Mouse (Mus musculus): ENCODE results near the gene Clec16a.

Gene Clec16a

DNA sequence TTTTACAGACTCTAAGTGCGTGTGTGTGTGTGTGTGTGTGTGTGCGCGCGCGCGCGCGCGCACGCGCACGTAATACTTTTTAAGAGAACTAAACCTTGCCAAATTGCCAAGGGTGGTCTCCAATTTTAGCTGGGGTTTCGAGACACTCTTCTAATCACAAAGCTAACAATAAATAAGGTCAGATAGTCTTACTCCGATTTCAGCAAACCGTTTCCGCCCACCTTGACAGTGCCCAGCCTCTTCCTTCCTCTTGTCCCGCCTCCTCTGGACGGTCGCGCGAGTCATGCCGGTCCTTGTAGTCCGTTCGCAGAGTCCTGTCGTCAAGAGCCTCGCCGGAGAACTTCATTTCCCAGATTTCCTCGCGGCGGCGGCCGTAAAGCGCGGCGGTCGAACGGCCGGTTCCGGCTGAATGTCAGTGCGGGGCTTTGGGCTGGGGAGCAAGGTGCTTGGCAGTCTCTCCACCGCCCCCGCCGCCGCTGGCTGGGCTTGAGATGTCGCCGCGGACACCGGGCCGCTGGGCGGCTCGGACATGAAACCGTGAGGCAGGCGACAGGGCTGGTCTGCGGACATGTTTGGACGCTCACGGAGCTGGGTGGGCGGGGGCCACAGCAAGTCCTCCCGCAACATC lies at the start of gene Clec16a:
Gene Clec16a, plus strand, starts transcription at position 345 of the 628 bp plus-strand sequence.
- DNase-seq = peak; percentile 97

- peak; percentile 71 to 77 for DNase-seq
Measured at GRCm38 (mm10) chr16:10495824-10496298, 49.3 kb upstream of the Clec16a start.

DNA sequence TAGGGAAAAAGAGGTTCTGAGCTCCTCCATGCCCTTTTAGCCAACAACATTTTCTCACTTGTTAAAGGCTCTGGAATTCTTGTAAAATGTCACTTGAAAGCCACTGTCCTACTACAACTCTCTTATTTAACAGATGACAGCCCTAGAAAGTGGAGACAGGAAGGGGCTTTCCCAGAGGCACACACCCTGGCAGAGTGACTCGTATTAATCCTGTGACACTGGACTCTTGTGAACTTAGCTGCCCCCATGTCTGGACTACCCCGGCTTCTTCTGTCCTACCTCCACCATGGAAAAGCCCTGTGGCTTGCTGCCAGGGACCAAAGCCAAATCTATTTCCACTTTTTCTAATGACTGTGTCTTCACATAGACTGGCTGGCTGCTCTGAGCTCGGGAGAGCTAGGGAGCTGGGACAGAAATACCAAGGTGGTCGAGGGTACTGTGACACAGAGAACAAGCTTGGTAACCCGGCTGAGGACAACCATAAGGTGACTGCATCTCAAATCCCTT lies 47.0 kb upstream of the Clec16a start:
- DNase-seq = peak; percentile 70 to 85

DNA sequence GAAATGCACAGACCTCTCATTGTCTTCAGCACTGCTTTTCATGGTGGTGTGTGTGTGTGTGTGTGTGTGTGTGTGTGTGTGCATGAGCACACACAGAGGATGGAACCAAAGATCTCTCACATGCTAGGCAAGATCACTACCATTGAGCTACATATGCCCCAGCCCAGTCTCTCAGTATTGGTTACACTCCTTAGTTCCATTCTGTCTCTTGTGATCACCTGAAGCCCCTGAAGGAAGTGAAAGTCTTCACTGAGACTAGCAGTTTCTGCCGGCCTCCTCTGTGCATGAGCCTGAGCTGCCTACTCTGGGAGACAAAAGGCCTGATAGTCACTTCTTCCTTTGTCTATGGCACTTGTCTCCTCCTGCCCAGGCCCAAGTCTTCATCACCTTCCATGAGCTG lies 46.0 kb upstream of the Clec16a start:
- DNase-seq = no peak

GRCm38 (mm10) chr16:10501865-10502264 lies 43.3 kb upstream of the Clec16a start:
- peak; percentile 26 to 80 for DNase-seq

DNA sequence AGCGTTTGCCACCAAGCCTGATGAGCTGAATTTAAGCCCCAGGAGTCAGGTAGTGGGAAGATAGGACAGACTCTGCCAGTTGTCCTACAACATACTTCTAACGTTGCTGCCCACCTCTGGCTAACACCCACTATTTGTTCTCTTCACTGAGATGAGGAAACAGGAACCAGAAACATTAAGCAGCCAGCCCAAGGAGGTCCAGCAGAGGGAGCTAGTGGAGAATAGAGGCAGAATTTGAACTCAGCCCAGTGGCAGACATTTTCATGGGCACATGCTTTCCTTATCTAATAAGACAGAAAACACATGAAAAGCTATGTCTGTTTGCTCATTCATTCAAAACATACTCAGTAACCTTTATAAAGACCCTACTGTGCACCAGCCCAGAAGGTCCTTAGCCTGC lies 42.1 kb upstream of the Clec16a start:
- no peak for DNase-seq

DNA sequence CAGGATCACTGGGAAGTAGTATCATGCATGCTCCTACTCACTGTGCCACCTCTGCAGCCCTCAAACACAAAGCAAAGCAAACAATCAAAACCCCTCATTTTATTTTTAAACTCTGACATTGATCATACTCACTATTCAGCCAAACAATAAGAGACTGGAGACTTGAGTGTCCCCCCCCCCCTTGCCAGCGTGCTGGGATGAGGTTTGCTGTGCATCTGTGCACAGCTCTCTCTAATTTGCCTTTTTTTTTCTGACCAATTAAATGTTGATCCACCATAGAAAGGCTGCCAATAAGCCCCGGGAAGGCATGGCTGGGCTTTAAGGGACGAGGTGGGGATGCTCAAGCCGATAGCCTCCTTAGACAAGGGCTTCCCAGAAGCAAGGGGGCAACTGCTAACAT lies 37.7 kb upstream of the Clec16a start:
- DNase-seq = no peak

DNA sequence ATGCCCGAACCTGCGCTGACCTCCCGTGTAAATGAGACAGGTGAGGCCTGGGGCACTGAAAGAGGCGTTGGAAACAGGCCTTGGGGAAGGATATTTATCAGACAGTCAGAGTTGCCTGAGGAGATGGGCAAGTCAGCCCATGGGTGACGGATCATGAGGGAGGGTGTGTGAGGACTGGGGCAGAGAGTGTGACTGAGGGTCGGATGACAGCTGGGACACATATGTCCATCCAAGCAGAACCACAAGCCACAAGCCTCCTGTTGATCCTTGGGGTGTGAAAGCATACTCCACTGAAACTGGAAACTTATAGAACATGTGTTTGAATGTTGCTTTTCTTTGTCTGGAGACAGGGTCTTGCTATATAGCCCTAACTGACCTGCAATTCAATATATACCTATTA lies 36.4 kb upstream of the Clec16a start:
- no peak for DNase-seq

DNA sequence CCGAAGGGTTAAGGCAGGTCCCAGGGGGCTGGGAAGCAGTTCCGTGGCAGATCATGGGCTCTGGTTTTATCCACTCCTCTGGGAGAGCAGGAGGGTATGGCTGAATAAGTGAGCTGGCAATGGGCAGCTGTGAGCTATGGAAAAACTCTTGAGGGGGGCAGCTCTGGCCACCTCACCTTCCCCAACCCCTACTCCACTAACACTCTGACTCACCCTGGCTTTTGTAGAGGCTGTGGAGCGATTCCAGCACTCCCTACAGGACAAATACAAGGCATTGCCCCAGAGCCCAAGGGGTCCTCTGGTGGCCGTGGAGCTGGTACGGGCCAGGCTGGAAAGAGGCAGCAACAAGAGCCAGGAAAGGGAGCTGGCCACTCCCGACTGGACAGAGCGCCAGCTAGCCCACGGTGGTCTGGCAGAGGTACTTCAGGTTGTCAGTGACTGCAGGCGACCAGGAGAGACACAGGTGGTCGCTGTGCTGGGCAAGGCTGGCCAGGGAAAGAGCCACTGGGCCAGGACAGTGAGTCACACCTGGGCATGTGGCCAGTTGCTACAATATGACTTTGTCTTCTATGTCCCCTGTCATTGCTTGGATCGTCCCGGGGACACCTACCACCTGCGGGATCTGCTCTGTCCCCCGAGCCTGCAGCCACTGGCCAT lies 34.5 kb upstream of the Clec16a start:
- no peak for DNase-seq

GRCm38 (mm10) chr16:10511134-10511520 lies 34.0 kb upstream of the Clec16a start:
- DNase-seq = no peak

DNA sequence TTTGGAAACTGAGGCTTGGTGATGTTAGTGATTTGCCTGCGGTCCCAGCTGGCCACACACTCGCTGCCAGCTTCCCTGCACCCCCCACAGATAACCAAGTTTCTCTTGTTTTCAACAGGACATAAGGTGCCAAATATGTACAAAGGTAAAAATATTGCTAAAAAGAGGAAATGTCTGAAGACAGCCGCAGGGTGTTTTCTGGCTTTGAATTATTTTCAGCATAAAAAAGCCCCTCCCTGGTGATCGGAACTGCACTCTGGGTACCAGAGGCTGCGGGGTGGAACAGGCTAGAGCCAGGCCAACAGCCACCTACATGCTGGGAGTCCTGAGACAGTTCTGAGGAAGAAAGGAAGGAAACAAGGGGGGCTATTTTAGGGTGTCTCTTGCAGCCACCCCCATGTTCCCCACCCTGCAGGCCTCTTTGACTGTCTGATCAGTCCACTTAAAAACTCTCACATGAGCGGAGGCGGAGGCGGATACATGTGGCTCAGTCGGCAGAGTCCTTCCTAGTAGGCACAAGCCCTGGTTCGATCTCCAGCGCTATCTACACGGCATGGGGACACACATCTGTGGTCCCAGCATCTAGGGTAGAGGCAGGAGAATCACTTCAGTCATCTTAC lies 29.1 kb upstream of the Clec16a start:
- DNase-seq = no peak

GRCm38 (mm10) chr16:10518030-10518429 lies 27.1 kb upstream of the Clec16a start:
- peak in 1 of 2 experiments; percentile 70 for DNase-seq

GRCm38 (mm10) chr16:10520908-10521614 lies 24.1 kb upstream of the Clec16a start:
- DNase-seq = peak; percentile 72 to 90

DNA sequence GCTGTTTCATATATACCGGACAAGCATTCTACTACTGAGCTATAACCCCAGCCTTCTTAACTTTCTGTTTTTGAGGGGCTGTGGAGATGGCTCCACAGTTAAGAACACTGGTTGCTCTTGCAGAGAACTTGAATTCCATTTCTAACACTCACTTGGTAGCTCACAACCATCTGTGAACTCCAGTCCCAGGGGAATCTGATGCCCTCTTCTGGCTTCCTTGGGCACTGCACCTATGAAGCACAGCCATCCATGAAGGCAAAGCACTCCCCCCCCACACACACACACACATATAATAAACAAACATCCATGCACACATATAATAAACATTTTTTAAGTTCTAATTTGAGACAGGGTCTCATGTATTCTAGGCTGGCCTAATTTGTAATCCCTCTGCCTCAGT lies 22.3 kb upstream of the Clec16a start:
- peak; percentile 72 to 89 for DNase-seq

DNA sequence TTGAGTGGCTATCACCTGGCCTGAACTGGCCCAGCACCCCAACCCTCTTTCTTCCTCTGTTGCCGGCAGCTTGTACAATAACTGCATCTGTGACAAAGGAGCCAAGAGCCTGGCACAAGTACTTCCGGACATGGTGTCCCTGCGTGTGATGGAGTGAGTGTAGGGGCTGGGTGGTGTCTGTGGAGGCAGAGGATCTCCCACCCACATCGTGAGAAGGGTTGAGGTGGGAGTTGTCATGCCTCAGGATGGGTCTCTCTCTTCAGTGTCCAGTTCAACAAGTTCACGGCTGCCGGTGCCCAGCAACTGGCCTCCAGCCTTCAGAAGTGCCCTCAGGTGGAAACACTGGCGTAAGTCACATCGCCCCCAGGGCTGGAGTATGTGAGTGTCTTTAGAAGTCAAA lies 21.5 kb upstream of the Clec16a start:
- no peak for DNase-seq

- no peak for DNase-seq
Measured at GRCm38 (mm10) chr16:10524866-10525609, 20.1 kb upstream of the Clec16a start.

DNA sequence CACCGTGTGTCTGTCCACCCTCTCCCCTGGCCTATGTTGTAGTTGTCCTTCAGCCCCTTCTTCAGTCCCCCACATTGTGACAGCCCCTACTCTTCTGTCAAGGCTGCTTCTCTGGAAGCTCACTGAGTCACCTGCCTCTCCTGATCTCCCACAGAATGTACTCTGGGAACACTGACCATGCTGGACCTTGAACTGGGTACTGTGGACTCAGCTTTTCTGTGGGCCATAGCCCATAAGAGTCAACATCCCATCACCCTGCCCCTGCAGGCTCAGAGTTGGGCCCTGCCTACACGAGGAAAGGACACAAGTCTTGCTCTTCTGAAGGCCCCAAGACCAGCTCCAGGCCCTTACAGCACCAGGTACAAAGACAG lies 19.5 kb upstream of the Clec16a start:
- DNase-seq = peak in 1 of 2 experiments; percentile 24

- no peak for DNase-seq
Measured at GRCm38 (mm10) chr16:10527046-10527644, 18.0 kb upstream of the Clec16a start.

DNA sequence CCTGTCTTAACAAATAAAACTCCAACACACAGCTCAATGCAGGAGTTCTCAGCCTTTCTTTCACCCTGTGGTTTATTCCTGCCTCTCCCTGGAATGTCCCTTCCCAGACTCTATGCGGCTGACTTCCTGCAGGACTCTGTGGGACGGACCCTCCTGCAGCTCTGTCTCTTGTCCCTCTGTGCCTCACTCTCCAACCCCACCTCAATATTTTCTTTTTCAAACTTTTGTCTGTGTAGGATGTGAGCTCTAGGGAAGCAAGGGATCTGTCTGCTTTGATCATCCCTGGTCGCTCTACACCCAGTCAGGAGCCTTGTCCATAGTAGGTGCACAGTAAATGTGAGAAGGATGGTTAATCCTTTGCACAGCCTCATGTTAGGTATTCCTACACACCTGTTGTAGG lies 16.8 kb upstream of the Clec16a start:
- DNase-seq = no peak

DNA sequence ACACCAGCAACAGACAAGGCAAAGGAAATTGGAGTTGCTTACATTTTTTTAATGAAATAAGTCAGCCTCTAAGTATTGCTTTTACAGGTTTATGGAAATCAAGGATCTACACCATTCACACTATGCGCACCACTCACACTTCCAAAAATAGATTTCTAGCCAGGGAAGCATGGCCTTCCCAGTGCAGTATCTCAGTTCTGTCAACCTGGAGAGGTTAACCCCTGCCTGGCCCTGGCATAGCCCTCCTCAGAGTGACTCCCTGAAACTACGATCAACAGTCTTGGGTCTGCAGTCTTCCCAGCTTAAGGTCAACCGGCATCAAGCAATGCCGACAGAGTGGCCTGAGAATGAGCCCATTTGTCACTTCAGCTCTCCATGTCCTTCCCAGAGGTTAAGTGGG lies 15.0 kb upstream of the Clec16a start:
- no peak for DNase-seq

DNA sequence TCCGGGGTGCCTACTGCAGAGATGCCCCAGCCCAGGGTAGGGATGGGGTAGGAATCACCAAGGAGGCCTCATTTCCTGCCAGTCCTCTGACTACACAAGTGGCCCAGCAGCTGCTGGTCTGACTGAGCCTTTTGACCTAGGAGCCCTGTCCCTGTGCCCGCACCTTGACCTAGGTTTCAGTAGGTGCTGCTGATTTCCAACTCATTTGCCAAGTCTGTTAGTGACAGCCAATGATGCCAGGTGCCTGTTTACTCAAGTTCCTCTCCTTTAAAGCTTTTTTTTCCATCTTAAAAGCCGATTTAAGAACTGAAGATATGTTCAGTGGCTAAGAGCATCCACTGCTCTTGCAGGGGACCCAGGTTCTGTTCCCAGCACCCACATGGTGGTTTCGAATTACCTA lies 11.4 kb upstream of the Clec16a start:
- DNase-seq = no peak

GRCm38 (mm10) chr16:10534567-10534966 lies 10.6 kb upstream of the Clec16a start:
- DNase-seq = peak in 1 of 2 experiments; percentile 22
